Mouse (Mus musculus) MEL (cell line): ENCODE results near the gene Gm20388. TPM values are rescaled to one million over a fixed set of nuclear protein-coding genes. Genes with fewer than 3 reads are reported as not detected.

Experiments
- DNase-seq: peaks from one replicate; pipeline ENCODE4 v3.0.0; 2011; ENCODE audit warnings: low read depth, low spot score
- H3K27ac ChIP-seq: 2 replicates; pipeline ENCODE4 v1.5.1; 2012; ENCODE audit warnings: low read depth, mild to moderate bottlenecking, control low read depth, low read length, moderate library complexity; ENCODE audit not compliant: control insufficient read depth
- H3K27me3 ChIP-seq, 2 experiments: fragments of 150-350 bp in 1 of 2; sonication (generic) in 1 of 2; 2 replicates each; pipeline ENCODE4 v1.6.1; 2012; ENCODE audit warnings: low read length in 2 of 2, mild to moderate bottlenecking in 2 of 2, improper control_type of control experiment in 1 of 2, moderate library complexity in 1 of 2; ENCODE audit not compliant: insufficient read depth in 2 of 2, control insufficient read depth in 1 of 2
- H3K36me3 ChIP-seq, 2 experiments: 2 replicates each; pipeline ENCODE4 v1.6.1; 2012 to 2014; ENCODE audit warnings: low read length in 2 of 2, improper control_type of control experiment in 1 of 2, inconsistent platforms in 1 of 2, mild to moderate bottlenecking in 1 of 2; ENCODE audit not compliant: insufficient read depth in 2 of 2, control insufficient read depth in 1 of 2
- H3K4me1 ChIP-seq, 2 experiments: fragments of 150-350 bp in 1 of 2; sonication (generic) in 1 of 2; 2 replicates each; pipeline ENCODE4 v1.6.1; 2012; ENCODE audit warnings: low read length in 2 of 2, improper control_type of control experiment in 1 of 2, mild to moderate bottlenecking in 1 of 2; ENCODE audit not compliant: insufficient read depth in 2 of 2, control insufficient read depth in 1 of 2
- H3K4me3 ChIP-seq, 2 experiments: fragments of 150-350 bp in 1 of 2; sonication (generic) in 1 of 2; 2 replicates each; pipeline ENCODE4 v1.5.1; 2012; ENCODE audit warnings: low read depth in 2 of 2, low read length in 2 of 2, mild to moderate bottlenecking in 2 of 2, moderate library complexity in 2 of 2, control low read depth in 1 of 2, improper control_type of control experiment in 1 of 2; ENCODE audit not compliant: control insufficient read depth in 1 of 2, insufficient read depth in 1 of 2
- H3K79me2 ChIP-seq: 2 replicates; pipeline ENCODE4 v1.6.1; 2012; ENCODE audit warnings: mild to moderate bottlenecking, low read length, moderate library complexity; ENCODE audit not compliant: control insufficient read depth, poor library complexity, insufficient read depth
- H3K9ac ChIP-seq: 2 replicates; pipeline ENCODE4 v1.6.1; 2012; ENCODE audit warnings: low read depth, mild to moderate bottlenecking, control low read depth, low read length, moderate library complexity; ENCODE audit not compliant: control insufficient read depth, poor library complexity, severe bottlenecking
- H3K9me3 ChIP-seq: fragments of 150-350 bp; sonication (generic); replicated peaks from 2 replicates; pipeline ENCODE4 v1.6.1; 2012; ENCODE audit warnings: mild to moderate bottlenecking, low read length, improper control_type of control experiment, moderate library complexity; ENCODE audit not compliant: insufficient read depth
- CHD1 ChIP-seq: IDR thresholded peaks from 2 replicates; pipeline ENCODE4 v1.6.1; 2012; ENCODE audit warnings: low read depth, mild to moderate bottlenecking, inconsistent platforms, low read length, improper control_type of control experiment
- CTCF ChIP-seq, 3 experiments: IDR thresholded peaks in 2 of 3; conservative IDR thresholded peaks in 1 of 3; 2 replicates each; pipeline ENCODE4 v1.5.1; 2011 to 2012; ENCODE audit warnings: low read length in 3 of 3, low read depth in 2 of 3, mild to moderate bottlenecking in 2 of 3, improper control_type of control experiment in 1 of 3, inconsistent platforms in 1 of 3, mixed read lengths in 1 of 3, moderate library complexity in 1 of 3; ENCODE audit not compliant: control insufficient read depth in 1 of 3, insufficient read depth in 1 of 3, poor library complexity in 1 of 3, severe bottlenecking in 1 of 3
- ELF1 ChIP-seq: IDR thresholded peaks from 2 replicates; pipeline ENCODE4 v1.6.1; 2014; ENCODE audit warnings: low read depth, mild to moderate bottlenecking, inconsistent platforms, low read length, improper control_type of control experiment, moderate library complexity
- ETS1 ChIP-seq: IDR thresholded peaks from 2 replicates; pipeline ENCODE4 v1.6.1; 2012; ENCODE audit warnings: low read depth, mild to moderate bottlenecking, inconsistent platforms, low read length, improper control_type of control experiment, moderate library complexity
- JUND ChIP-seq: IDR thresholded peaks from 2 replicates; pipeline ENCODE4 v1.6.1; 2011; ENCODE audit warnings: low read depth, mild to moderate bottlenecking, improper control_type of control experiment, low read length
- MAFK ChIP-seq: IDR thresholded peaks from 2 replicates; pipeline ENCODE4 v1.6.1; 2011; ENCODE audit warnings: low read depth, mild to moderate bottlenecking, low read length, improper control_type of control experiment, borderline replicate concordance
- MYC ChIP-seq: IDR thresholded peaks from 2 replicates; pipeline ENCODE4 v1.6.1; 2011; ENCODE audit warnings: low read depth, mild to moderate bottlenecking, low read length, improper control_type of control experiment, moderate library complexity
- NRF1 ChIP-seq: IDR thresholded peaks from 2 replicates; pipeline ENCODE4 v1.6.1; 2014; ENCODE audit warnings: low read depth, mild to moderate bottlenecking, inconsistent platforms, low read length, improper control_type of control experiment, moderate library complexity; ENCODE audit not compliant: poor library complexity, insufficient read depth, severe bottlenecking
- POLR2AphosphoS5 ChIP-seq: IDR thresholded peaks from 2 replicates; pipeline ENCODE4 v1.6.1; 2012; ENCODE audit warnings: low read depth, borderline replicate concordance, mild to moderate bottlenecking, inconsistent platforms, low read length, moderate library complexity, mixed read lengths
- RAD21 ChIP-seq: IDR thresholded peaks from 2 replicates; pipeline ENCODE4 v1.6.1; 2011; ENCODE audit warnings: mild to moderate bottlenecking, low read depth, low read length, improper control_type of control experiment
- SMC3 ChIP-seq: IDR thresholded peaks from 2 replicates; pipeline ENCODE4 v1.6.1; 2011; ENCODE audit warnings: low read depth, low read length, improper control_type of control experiment
- TBP ChIP-seq: IDR thresholded peaks from 2 replicates; pipeline ENCODE4 v1.8.0; 2011; ENCODE audit warnings: low read depth, low read length, improper control_type of control experiment
- USF1 ChIP-seq: IDR thresholded peaks from 2 replicates; pipeline ENCODE4 v1.6.1; 2014; ENCODE audit warnings: low read depth, mild to moderate bottlenecking, inconsistent platforms, low read length, improper control_type of control experiment, moderate library complexity
- ZKSCAN1 ChIP-seq: IDR thresholded peaks from 2 replicates; pipeline ENCODE4 v1.6.1; 2012; ENCODE audit warnings: low read depth, mild to moderate bottlenecking, inconsistent platforms, low read length, improper control_type of control experiment, moderate library complexity
- polyA plus RNA-seq, 2 experiments: library from polyadenylated mRNA; stranded (reverse) in 1 of 2; unstranded in 1 of 2; fragments of >175 nt in 1 of 2; fragments of >200 nt in 1 of 2; gene quantifications; 2 replicates each; pipeline versions ENCODE4 v1.2.1 to v1.2.4; 2012; ENCODE audit warnings: low replicate concordance in 2 of 2, low read depth in 1 of 2; ENCODE audit not compliant: insufficient read length in 2 of 2, insufficient read depth in 1 of 2, missing spikeins in 1 of 2
- total RNA-seq: library from RNA; depleted of rRNA; stranded (reverse); fragments of 300-350 nt; gene quantifications from 2 replicates; pipeline ENCODE4 v1.2.3, GENCODE M21; 2012

Gm20388 gene
- total and polyA plus RNA-seq, 3 experiments: 11.1 to 17.8 TPM; not detected in 1

DNA sequence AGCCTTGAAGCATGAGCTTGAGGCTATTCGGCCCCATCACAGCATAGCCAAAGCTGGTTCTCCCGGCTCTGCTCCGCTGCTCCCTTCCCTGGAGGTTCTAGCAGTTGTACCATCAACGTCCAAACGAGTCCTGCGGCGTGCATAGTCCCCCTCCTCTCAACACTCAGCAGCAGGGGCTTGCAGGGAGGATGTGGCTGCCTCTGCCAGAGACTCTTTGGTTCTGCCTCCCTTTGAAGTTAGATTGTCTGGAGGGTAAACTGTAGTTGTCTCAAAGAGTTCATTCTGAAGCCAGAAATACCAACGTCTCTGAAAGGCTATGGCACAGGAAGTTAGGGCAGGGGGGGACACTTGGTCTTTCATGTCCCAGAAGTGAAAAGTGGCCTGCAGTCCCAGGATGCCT is 3493.9 kb downstream of the Gm20388 start:
- TF ChIP-seq ETS1 (no peak), SMC3 (no peak), NRF1 (no peak), MAFK (no peak), ZKSCAN1 (no peak), JUND (no peak), CHD1 (no peak)
- Histone ChIP-seq H3K36me3 (peaks cover 0 to 18% of the 10 kb centered on the region in 2 experiments; a peak in 2 of 4 replicates), H3K27me3 (no peaks in the 10 kb centered on the region), H3K79me2 (no peaks in the 10 kb centered on the region), H3K9me3 (no peaks in the 10 kb centered on the region), H3K4me3 (no peak overlapping the region), H3K27ac (no peak overlapping the region), H3K9ac (no peak overlapping the region), H3K4me1 (peaks cover 2 to 27% of the 10 kb centered on the region in 2 experiments)
- DNase-seq: no peak

DNA sequence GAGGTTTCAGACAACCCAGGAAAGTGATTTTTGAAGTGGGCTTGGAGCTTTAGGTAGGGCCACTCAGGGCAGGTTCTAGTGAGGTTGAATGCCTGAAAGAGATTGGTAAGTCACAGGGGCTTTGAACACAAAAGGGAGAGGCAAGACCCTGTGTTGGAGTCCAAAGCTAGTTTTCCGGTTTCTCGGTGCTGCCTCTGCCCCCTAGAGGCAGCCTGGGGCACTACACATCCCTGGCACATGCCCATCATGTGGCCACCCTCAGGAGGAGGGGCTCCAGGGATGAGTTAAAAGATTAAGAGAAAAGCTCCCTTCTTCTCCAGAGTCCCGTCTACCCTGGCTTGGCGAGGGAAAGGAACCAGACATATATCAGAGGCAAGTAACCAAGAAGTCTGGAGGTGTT is 3496.1 kb downstream of the Gm20388 start, which contains the start of gene Mc1r:
Gene Mc1r, plus strand, starts transcription at position 322 of the 400 bp plus-strand sequence.
- H3K36me3 ChIP-seq: peaks cover 0 to 32% of the 10 kb centered on the region in 2 experiments; a peak in 2 of 4 replicates
- no peaks in the 10 kb centered on the region for H3K27me3 ChIP-seq
- no peaks in the 10 kb centered on the region for H3K79me2 ChIP-seq
- DNase-seq: peak; percentile 84
- no peak within 1 kb of the TSS for H3K27ac ChIP-seq
- H3K9me3 ChIP-seq: no peaks in the 10 kb centered on the region
- peak; percentile 79 to 92 (median 90) for TF ChIP-seq CTCF (IDR thresholded peaks at IDR 0.05 in 2 of 3, conservative IDR thresholded peaks at IDR 0.05 in 1 of 3; ENCODE audit: control insufficient read depth in 1 of 3, insufficient read depth in 1 of 3, low read depth in 2 of 3, low read length in 3 of 3, poor library complexity in 1 of 3, severe bottlenecking in 1 of 3)
- peak; percentile 85 for TF ChIP-seq MYC
- TF ChIP-seq POLR2AphosphoS5: no peak
- 0 out of 2 replicates have a peak, but pooled peaks have one; percentile 38 for TF ChIP-seq NRF1
- TF ChIP-seq TBP: 0 out of 2 replicates have a peak, but pooled peaks have one; percentile 21
- peak; percentile 17; the same call in 1 of the 2 replicates for TF ChIP-seq RAD21
- TF ChIP-seq ELF1: peak; percentile 72
- TF ChIP-seq MAFK: no peak
- peak; percentile 85 for TF ChIP-seq USF1
- TF ChIP-seq, all 39 proteins: peak for 7
- peak within 1 kb of the TSS; percentile 46 for H3K9ac ChIP-seq
- peaks cover 2 to 43% of the 10 kb centered on the region in 2 experiments for H3K4me1 ChIP-seq
- H3K4me3 ChIP-seq: peak within 1 kb of the TSS; percentile 23 to 53; a peak in 1 of 4 replicates
